Mouse (Mus musculus): ENCODE measurements at regions not wholly inside any gene's neighbourhood (a gene's known extent, or its start where the extent isn't known, plus 50 kb on each side); places are given as distances from the start of the nearest gene placed in this dataset.

GRCm38 (mm10) chr19:59653631-59654367 lies 195.6 kb downstream of the Emx2 start:
- H3K4me3 ChIP-seq (ENCODE audit: insufficient read depth in 1 of 2, low read depth in 1 of 2, low read length in 2 of 2, poor library complexity in 1 of 2, severe bottlenecking in 1 of 2): no peak overlapping the region
- H3K9ac ChIP-seq (ENCODE audit: insufficient read depth, low read depth, low read length, poor library complexity, severe bottlenecking): no peak overlapping the region
- H3K36me3 ChIP-seq (ENCODE audit: control insufficient read depth, insufficient read depth, low read length, poor library complexity, severe bottlenecking): no peaks in the 10 kb centered on the region
- no peak for TF ChIP-seq MAFK (IDR thresholded peaks at IDR 0.05; ENCODE audit: insufficient read depth, low read depth, low read length)
- TF ChIP-seq ZNF384 (IDR thresholded peaks at IDR 0.05; ENCODE audit: low read depth, low read length): no peak
- TF ChIP-seq ZC3H11A (IDR thresholded peaks at IDR 0.05; ENCODE audit: borderline replicate concordance, low read depth, low read length): no peak
- TF ChIP-seq CHD2 (IDR thresholded peaks at IDR 0.05; ENCODE audit: low read depth, low read length): no peak
- no peak for TF ChIP-seq HCFC1 (IDR thresholded peaks at IDR 0.05; ENCODE audit: borderline replicate concordance, insufficient read depth, low read length)
- H3K27ac ChIP-seq (ENCODE audit: insufficient read depth, low read depth, low read length, poor library complexity, severe bottlenecking): no peak overlapping the region
- H3K9me3 ChIP-seq (ENCODE audit: control insufficient read depth, insufficient read depth, low read depth, low read length): no peaks in the 10 kb centered on the region
- in situ Hi-C loops (cut with MboI; ENCODE audit: low sequenced_read_pairs in 2 of 2, unreplicated experiment in 2 of 2): no loop called here
- no peak for DNase-seq (ENCODE audit: low read depth, low spot score)
- no peaks in the 10 kb centered on the region for H3K4me1 ChIP-seq (ENCODE audit: control insufficient read depth in 2 of 2, insufficient read depth in 2 of 2, low read length in 2 of 2, poor library complexity in 1 of 2)

GRCm38 (mm10) chr19:59655321-59655720 lies 197.1 kb downstream of the Emx2 start:
- Histone ChIP-seq H3K36me3 (ENCODE audit: control insufficient read depth, insufficient read depth, low read length, poor library complexity, severe bottlenecking) (no peaks in the 10 kb centered on the region), H3K9me3 (ENCODE audit: control insufficient read depth, insufficient read depth, low read depth, low read length) (no peaks in the 10 kb centered on the region), H3K9ac (ENCODE audit: insufficient read depth, low read depth, low read length, poor library complexity, severe bottlenecking) (no peak overlapping the region), H3K4me1 (ENCODE audit: control insufficient read depth in 2 of 2, insufficient read depth in 2 of 2, low read length in 2 of 2, poor library complexity in 1 of 2) (no peaks in the 10 kb centered on the region), H3K4me3 (ENCODE audit: insufficient read depth in 1 of 2, low read depth in 1 of 2, low read length in 2 of 2, poor library complexity in 1 of 2, severe bottlenecking in 1 of 2) (no peak overlapping the region), H3K27ac (ENCODE audit: insufficient read depth, low read depth, low read length, poor library complexity, severe bottlenecking) (no peak overlapping the region)
- no peak for DNase-seq (ENCODE audit: low read depth, low spot score)
- in situ Hi-C loops (cut with MboI; ENCODE audit: low sequenced_read_pairs in 2 of 2, unreplicated experiment in 2 of 2): no loop called here
- no peak for TF ChIP-seq CHD2 (IDR thresholded peaks at IDR 0.05; ENCODE audit: low read depth, low read length)
- no peak for TF ChIP-seq HCFC1 (IDR thresholded peaks at IDR 0.05; ENCODE audit: borderline replicate concordance, insufficient read depth, low read length)
- no peak for TF ChIP-seq MAFK (IDR thresholded peaks at IDR 0.05; ENCODE audit: insufficient read depth, low read depth, low read length)
- no peak for TF ChIP-seq ZNF384 (IDR thresholded peaks at IDR 0.05; ENCODE audit: low read depth, low read length)
- TF ChIP-seq ZC3H11A (IDR thresholded peaks at IDR 0.05; ENCODE audit: borderline replicate concordance, low read depth, low read length): no peak

- no peak for DNase-seq (ENCODE audit: low read depth, low spot score)
- in situ Hi-C loops (cut with MboI; ENCODE audit: low sequenced_read_pairs in 2 of 2, unreplicated experiment in 2 of 2): no loop called here
- H3K4me3 ChIP-seq (ENCODE audit: insufficient read depth in 1 of 2, low read depth in 1 of 2, low read length in 2 of 2, poor library complexity in 1 of 2, severe bottlenecking in 1 of 2): no peak overlapping the region
- no peaks in the 10 kb centered on the region for H3K36me3 ChIP-seq (ENCODE audit: control insufficient read depth, insufficient read depth, low read length, poor library complexity, severe bottlenecking)
- H3K27ac ChIP-seq (ENCODE audit: insufficient read depth, low read depth, low read length, poor library complexity, severe bottlenecking): no peak overlapping the region
- H3K9me3 ChIP-seq (ENCODE audit: control insufficient read depth, insufficient read depth, low read depth, low read length): no peaks in the 10 kb centered on the region
- TF ChIP-seq HCFC1 (IDR thresholded peaks at IDR 0.05; ENCODE audit: borderline replicate concordance, insufficient read depth, low read length) (no peak), CHD2 (IDR thresholded peaks at IDR 0.05; ENCODE audit: low read depth, low read length) (no peak), MAFK (IDR thresholded peaks at IDR 0.05; ENCODE audit: insufficient read depth, low read depth, low read length) (no peak), ZNF384 (IDR thresholded peaks at IDR 0.05; ENCODE audit: low read depth, low read length) (no peak), ZC3H11A (IDR thresholded peaks at IDR 0.05; ENCODE audit: borderline replicate concordance, low read depth, low read length) (no peak)
- H3K9ac ChIP-seq (ENCODE audit: insufficient read depth, low read depth, low read length, poor library complexity, severe bottlenecking): no peak overlapping the region
- H3K4me1 ChIP-seq (ENCODE audit: control insufficient read depth in 2 of 2, insufficient read depth in 2 of 2, low read length in 2 of 2, poor library complexity in 1 of 2): no peaks in the 10 kb centered on the region
Observed at GRCm38 (mm10) chr19:59669793-59670192, 211.6 kb downstream of the Emx2 start.

GRCm38 (mm10) chr19:59673537-59673936 lies 215.4 kb downstream of the Emx2 start:
- no peak overlapping the region for H3K27ac ChIP-seq (ENCODE audit: insufficient read depth, low read depth, low read length, poor library complexity, severe bottlenecking)
- no peak for DNase-seq (ENCODE audit: low read depth, low spot score)
- TF ChIP-seq CHD2 (IDR thresholded peaks at IDR 0.05; ENCODE audit: low read depth, low read length) (no peak), ZC3H11A (IDR thresholded peaks at IDR 0.05; ENCODE audit: borderline replicate concordance, low read depth, low read length) (no peak), HCFC1 (IDR thresholded peaks at IDR 0.05; ENCODE audit: borderline replicate concordance, insufficient read depth, low read length) (no peak), ZNF384 (IDR thresholded peaks at IDR 0.05; ENCODE audit: low read depth, low read length) (no peak), MAFK (IDR thresholded peaks at IDR 0.05; ENCODE audit: insufficient read depth, low read depth, low read length) (no peak)
- H3K9me3 ChIP-seq (ENCODE audit: control insufficient read depth, insufficient read depth, low read depth, low read length): no peaks in the 10 kb centered on the region
- no peaks in the 10 kb centered on the region for H3K4me1 ChIP-seq (ENCODE audit: control insufficient read depth in 2 of 2, insufficient read depth in 2 of 2, low read length in 2 of 2, poor library complexity in 1 of 2)
- in situ Hi-C loops (cut with MboI; ENCODE audit: low sequenced_read_pairs in 2 of 2, unreplicated experiment in 2 of 2): no loop called here
- no peak overlapping the region for H3K9ac ChIP-seq (ENCODE audit: insufficient read depth, low read depth, low read length, poor library complexity, severe bottlenecking)
- no peak overlapping the region for H3K4me3 ChIP-seq (ENCODE audit: insufficient read depth in 1 of 2, low read depth in 1 of 2, low read length in 2 of 2, poor library complexity in 1 of 2, severe bottlenecking in 1 of 2)
- no peaks in the 10 kb centered on the region for H3K36me3 ChIP-seq (ENCODE audit: control insufficient read depth, insufficient read depth, low read length, poor library complexity, severe bottlenecking)
